Mouse (Mus musculus) left cerebral cortex, postnatal 14 days (tissue): ENCODE measurements around the gene Sos2. TPM values are rescaled to one million over a fixed set of nuclear protein-coding genes. Genes with fewer than 3 reads are reported as not detected.

Experiments
- DNase-seq, 2 experiments: peaks; one replicate each; pipeline ENCODE4 v3.0.0; 2021 to 2022; ENCODE audit warnings: low spot score in 2 of 2, mixed read lengths in 1 of 2
- intact Hi-C: fragments of 180-260 bp; cut with DNase I; formaldehyde crosslinking; loops from one replicate; pipeline ENCODE4 v1.15.1; 2025
- long read RNA-seq, 2 experiments: library from polyadenylated mRNA; stranded (forward); transcript quantifications; one replicate each; pipeline ENCODE4 v2.0.0; 2021
- total RNA-seq, 2 experiments: library from RNA; stranded (reverse); gene quantifications; 2 replicates each; pipeline ENCODE4 v1.2.3; 2021

Gene Sos2
- total RNA-seq: 10 to 100 TPM; 31.5 to 34.3 TPM
- long read RNA-seq, experiment 1, full-length matches to known transcripts: 7 of 18 reads
- long read RNA-seq, experiment 1, partial matches to known transcripts: 3 of 18 reads
- long read RNA-seq, experiment 1, other reads (novel, unspliced or antisense): 8 of 18 reads
- long read RNA-seq, experiment 2, full-length matches to known transcripts: 4 of 4 reads
- long read RNA-seq, experiment 2, partial matches to known transcripts: 0 of 4 reads
- long read RNA-seq, experiment 2, other reads (novel, unspliced or antisense): 0 of 4 reads

DNA sequence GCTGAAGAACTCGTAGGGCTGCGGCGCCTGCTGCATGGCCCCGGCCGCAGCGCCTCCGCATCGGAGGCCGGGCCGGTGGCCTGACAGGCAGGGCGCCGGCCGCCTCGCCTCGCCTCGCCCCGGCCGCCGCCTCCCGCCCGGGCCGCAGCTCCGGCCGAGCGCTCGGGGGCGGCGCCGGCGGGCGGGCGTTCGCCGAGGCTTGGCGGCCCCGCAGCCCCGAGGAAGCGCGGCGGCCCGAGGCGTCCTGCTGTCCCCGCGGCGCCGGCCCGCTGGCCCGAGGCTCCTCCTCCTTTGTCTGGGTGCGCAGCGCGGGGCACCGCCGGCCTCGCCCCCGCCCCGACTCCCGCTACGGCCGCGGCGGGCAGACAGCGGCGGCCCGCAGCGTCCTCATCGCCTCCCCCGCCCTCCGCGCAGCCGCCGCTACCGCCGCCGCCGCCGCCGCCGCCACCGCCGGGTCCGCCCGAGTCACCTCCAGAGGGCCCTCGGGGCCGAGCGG lies at the start of gene Sos2:
Gene Sos2, minus strand, starts transcription at position 287 of the 496 bp plus-strand sequence.
- intact Hi-C loops: loop anchor here (5.0 kb wide), 1 partner anchor 309 kb away; the partner anchor contains the start of genes Arf6 and Gm9887
- peak; percentile 9 to 45 for DNase-seq

DNA sequence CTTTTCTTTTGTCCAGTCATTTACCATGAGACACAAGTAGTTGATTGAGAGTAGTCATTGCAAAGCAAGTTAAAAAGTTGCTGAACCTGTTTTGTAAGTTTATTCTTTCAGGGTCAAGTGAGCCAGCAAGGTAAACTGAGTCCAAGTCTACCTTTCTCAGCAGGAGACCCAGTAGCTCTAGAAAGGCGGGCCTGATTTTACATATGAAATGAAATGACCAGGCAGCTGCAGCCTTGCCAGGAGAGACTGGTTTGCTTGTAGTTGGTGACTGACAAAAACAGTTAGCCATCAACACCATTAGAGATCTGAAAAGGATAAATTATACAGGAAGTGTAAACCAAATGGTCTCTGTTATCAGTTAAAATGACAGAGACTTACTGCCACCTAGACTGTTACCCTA lies 48.7 kb upstream of the Sos2 start:
- DNase-seq: no peak
- intact Hi-C loops: loop anchor here (5.0 kb wide), 1 partner anchor 162 kb away; the partner anchor contains the start of genes Atl1 and Map4k5

DNA sequence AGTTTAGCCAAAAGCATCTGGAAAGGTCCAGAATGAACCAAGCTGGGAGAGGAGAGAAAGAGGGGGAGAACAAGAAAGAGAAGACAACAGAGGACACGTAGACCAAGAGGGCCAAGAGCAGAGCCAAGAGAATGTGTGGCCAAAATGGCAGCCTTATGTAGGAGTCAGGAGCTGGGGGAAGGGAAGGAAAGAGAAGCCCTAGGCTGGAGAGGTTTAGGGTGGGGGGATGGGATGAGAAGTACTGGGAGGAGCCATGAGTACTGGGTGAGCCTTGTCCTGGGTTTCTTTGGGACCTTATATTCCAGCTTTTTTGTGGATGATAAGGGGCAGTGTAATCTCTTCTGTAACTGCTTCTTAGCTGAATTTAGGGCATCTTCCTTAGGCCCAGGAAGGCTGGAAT lies 47.6 kb upstream of the Sos2 start:
- no peak for DNase-seq
- intact Hi-C loops: no loop called here

DNA sequence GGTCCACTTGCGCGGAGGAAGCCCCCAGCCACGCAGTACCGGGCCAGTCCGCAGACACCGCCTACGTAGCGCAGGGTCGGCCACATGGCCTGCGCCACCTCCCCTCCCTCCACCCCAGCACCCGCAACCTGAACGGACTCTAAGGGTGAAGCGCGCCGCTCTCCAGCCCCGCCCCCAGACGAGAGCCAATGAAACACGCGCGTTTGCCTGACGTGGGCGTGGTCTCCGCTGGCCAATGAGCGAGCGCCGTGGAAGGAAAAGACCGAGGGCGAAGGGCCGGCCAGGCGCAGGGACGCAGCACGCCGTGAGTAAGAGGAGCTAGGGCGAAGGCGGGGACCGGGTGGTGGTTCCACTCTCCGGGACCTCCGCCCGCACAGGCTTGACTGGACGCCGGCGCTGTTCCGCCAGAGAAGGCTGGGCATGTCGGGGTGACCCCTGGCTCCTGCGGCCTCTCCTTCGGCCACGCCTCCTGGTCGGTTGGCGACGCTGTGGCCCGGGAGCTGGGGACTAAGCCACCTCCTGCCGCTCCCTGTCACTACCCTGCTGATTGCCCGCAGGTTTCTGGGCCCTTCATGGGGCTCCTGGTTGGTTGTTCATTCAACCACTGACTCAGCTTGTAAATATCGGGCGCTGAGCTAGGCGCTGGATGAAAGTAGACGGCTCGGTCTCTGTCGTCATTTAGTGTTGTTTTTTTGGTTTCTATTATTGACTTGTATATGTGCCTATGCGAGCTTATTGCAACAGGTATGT lies 43.2 kb upstream of the Sos2 start, which contains the start of the genes L2hgdh and Atp5s:
Gene L2hgdh, minus strand, starts transcription at position 163 of the 750 bp plus-strand sequence.
Gene Atp5s, plus strand, starts transcription at position 240 of the 750 bp plus-strand sequence.
- peak; percentile 93 to 95 for DNase-seq
- intact Hi-C loops: no loop called here

DNA sequence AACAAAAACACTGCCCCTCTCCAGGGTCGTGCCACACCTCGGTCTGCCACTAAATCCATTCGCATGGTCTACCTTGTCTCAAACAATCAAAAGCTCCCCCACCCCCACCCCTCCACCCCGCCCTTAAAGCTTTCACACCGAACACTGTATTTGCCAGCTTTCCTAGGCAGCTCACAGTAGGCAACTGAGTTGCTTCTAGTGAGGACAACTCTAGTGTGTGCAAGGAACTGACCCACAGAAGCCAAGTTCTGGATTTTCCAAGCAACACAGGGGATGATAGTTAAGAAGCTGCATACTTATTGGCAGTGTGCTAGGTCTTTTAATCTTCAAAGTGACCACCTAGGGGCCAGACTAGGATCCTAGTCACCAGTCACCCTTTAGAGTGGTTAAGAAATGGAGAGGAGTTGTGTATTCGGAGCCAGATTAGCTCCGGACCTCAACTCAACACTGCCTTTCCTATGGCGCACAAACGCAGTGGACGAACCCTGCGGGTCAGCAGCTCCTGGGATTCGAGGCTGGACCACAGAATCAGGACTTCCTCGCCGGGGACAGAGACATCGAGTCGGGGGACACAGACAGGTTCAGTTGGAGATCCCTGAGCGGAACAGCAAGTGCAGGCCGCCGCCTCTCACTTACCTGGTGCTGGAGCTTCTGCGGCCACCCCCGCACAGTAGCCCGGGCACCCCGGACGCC lies 42.5 kb upstream of the Sos2 start:
- intact Hi-C loops: no loop called here
- no peak for DNase-seq

DNA sequence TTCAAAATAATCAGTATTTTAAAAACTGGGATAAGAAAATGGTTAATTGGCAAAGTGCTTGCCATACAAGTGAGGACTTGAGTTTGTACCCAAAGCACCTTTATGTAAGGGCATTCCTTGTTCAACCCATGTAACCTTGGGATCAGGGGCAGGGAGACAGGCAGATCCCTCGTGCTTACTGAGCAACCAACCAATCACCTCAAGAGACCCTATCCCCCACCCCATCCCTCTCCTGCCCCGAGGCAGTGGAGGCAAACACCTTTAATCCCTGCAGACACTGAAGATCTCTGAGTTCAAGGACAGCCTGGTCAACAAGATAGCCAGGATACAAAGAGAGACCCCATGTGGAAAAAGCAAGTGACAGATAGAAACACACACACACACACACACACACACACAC lies 41.7 kb upstream of the Sos2 start:
- DNase-seq: no peak
- intact Hi-C loops: no loop called here

DNA sequence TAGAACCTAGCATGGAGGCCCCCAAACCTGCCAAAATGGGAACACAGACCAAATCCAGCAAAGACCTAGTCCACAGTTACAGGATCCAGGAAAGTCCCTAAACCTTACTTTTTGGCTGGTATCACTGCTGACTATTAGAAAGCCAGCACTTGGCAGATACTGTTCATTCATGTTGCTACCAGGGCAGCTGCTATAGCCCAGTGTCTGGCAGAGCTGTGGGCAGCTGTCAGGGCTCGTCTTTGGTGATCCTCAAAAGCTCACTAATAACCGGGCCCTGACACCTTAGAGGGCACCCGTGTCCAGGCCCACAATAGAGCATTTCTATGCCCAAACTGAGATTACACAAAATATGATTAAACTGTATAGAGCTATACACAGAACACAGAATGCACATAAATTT lies 41.2 kb upstream of the Sos2 start:
- intact Hi-C loops: no loop called here
- no peak for DNase-seq

DNA sequence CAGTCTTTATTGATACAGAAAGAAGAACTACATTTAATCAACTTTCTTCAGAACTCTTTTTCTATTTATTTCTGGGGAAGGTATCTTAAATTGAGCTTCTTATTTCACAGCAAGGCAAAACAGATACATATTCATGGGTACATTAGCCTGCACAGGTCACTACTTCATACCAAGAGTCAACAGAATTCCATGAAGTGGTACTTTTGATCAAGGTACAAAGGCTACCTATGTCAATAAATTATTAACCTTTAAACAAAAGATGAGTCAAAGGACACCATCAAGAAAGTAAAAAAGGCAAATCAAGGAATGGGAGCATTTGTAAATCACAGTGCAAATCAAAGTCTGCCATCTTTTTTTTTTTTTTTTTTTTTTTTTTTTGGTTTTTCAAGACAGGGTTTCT lies 32.0 kb upstream of the Sos2 start:
- DNase-seq: no peak
- intact Hi-C loops: no loop called here

DNA sequence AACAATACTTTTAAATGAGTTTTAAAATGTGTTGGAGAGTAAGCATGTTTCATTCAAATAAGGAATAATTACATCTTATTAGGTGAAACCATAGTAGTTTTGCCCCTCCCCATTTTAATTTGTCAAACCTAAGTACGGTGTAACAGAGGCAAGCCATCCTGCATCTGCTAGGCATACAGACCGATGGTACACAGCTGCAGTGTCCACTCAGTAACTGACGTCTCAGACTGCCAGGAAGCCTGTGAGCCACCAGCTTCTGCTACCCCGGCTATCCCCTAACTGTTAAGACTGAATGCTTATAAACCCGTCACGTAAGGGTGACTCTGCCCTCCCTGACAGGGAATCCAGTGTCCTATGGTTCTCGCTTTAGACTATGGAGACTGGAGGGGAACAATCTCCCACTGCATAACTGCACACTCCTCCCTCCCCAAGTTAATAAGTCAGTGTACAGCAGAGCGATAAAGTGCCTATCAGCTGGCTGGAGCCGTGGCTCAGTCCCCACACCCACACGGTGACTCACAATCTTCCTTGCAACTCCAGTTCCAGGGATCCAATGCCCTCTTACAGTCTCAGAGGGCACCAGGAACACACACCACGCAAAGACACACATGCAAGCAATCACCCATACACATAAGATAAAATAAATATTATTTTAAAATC lies 23.3 kb upstream of the Sos2 start:
- intact Hi-C loops: no loop called here
- no peak for DNase-seq

DNA sequence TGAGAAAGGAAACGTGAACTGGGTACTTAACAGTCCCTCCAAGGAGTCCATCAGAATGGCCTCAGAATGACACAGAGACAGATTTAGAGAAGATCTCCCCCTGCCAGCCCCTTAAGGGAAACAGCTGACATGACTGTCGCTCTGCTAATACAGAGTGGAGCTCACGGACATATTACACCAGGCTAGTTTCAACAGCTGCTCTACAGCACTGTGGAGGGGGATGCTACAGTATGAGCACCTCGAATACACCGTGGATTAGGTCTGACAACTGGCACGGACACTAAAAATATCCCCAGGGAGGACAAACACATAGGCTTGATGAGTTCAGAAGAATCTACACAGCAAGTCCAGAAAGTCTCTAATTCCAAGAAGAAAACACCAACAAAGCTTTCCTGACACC lies 16.7 kb upstream of the Sos2 start:
- intact Hi-C loops: no loop called here
- DNase-seq: no peak

DNA sequence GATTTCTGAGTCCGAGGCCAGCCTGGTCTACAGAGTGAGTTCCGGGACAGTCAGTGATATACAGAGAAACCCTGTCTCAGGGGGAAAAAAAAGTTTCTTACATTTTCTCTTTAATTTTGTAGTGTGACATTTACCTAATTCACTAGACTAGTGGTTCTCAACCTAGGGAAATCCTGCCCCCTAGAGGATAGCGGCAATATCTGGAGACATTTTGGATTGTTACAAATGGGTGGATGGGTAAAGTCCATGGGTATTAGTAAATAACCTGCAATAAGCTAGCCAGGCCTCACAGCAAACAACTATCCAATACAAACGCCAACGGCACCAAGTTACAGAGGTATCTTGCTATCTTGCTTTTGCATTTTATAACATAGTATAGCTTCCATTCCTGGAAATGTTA lies 15.1 kb upstream of the Sos2 start:
- intact Hi-C loops: no loop called here
- peak; percentile 20 to 52 for DNase-seq

DNA sequence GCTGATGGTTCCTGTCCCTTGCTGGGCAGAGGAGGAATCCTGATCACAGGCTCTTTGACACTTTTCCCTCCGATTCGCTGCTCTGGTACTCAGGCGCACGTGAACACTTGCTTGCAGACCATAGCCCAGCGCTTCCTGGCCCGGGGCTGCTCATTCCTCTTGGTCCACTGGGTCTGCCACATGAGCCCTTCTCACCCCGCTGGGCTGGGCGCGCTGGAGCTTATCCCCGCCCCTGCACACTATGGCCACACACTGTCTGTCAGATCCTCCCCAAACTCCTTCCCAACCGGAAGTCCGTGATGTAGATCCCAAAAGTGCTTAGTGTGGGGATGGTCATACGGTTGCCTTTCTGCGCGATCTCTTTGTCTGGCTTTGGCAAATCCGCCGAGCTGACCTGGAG lies 11.8 kb upstream of the Sos2 start:
- no peak for DNase-seq
- intact Hi-C loops: no loop called here

DNA sequence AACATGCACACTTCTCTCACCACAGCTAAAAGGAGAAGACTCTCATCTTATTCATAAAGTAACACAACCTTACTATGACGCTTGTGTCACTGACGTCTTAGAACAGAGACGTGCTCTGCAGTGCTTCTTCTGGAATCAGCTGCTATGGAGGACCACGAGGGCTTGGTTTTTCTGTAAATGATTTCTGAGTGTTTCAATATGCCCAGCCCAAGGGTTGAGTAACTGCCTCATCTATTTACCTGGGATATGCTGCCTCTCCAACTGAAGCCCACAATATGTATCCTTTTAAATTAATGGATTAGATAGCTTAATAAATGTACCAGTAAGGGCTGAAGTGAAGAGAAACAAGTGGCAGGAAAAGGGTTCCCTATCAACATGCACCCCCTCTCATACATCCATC lies 9.1 kb upstream of the Sos2 start:
- intact Hi-C loops: no loop called here
- no peak for DNase-seq

DNA sequence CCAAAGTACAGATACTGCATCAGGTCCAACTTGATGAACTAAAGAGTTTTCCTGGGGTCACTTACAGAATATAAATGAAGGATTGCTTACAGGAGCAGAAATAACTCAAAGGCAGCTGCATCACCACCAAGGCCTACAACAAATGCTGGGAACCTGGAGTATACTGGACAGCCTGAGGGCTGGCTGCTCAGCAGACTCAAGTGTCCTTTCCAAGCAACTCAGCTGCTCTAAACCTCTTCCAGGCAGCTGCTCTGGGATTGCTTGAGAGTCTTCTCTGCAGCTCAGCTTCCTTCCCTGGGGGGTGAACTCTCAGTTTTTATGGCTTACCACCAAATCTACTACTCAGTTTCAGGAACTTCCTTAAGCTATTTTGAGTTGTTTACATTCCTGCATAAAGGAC lies 7.4 kb upstream of the Sos2 start:
- intact Hi-C loops: no loop called here
- DNase-seq: no peak

DNA sequence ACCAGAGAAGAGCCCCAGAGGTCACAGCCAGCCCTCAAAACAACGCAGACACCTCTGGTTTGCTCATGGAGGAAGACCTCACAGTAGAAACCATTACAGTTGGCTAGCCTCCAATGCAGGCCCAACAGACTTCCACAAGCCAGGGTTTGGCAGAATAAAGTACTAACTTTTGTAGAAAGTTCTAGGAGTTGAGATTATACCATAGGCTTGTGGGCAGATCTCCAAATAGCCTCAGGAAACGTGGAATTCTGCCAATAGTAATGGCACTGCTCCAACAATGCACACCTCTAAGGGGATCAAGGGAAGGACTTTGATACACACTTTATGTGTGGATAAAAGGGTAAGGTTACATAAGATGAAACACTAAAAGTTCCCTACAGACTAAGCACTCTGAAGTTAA lies 6.7 kb upstream of the Sos2 start:
- intact Hi-C loops: no loop called here
- DNase-seq: no peak

DNA sequence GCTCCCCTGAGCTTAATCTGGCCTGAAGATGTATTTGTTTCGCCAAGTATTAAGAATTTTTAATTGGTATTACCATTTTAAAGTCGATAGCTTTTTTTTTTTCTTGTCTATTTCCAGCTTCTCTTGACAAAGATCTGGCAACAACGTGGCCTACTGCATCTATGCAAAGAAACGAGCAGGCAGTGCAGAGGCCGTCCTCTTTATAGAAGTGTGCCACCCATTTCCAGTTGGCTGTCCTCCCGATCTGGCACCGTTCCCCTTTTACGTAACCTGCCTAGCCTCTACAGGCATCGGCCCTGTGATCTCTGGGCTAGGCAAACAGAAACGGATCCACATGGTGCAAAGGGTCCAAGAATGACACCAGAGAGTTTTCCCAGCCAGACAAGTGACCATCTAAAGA lies 1.9 kb upstream of the Sos2 start:
- intact Hi-C loops: loop anchor here (5.0 kb wide), 1 partner anchor 311 kb away; the partner anchor contains the start of genes Arf6 and Gm9887
- peak; percentile 57 to 58 for DNase-seq

DNA sequence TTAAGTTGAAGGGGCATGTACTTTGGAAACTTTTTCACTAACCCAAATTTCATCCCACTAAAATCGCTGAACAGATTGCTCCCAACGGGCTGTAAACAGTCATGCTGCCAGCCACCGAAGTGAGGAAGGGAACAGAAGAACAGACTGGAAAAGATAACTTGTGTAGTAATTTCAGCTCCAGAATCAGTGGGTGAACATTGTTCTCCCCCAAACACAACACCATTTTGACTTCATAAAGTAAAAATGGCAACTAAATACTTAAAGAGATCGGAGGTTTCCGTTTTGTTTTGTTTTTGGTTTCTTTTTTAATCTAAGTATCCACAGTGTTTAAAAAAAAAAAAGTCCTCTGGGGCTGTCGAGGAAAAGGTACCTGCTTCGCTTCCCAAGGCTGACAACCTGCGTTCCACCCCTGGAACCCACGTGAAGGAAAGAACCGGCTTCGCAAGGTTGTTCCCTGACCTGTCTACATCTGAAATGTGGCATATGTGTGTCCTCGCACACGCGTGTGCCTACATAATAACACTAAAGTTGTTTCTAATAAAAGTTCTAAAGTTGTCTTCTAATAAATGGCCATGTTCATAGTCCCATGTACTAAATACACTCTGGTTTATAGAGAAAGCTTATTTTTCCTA lies 1.3 kb upstream of the Sos2 start:
- DNase-seq: no peak
- intact Hi-C loops: loop anchor here (5.0 kb wide), 1 partner anchor 311 kb away; the partner anchor contains the start of genes Arf6 and Gm9887

DNA sequence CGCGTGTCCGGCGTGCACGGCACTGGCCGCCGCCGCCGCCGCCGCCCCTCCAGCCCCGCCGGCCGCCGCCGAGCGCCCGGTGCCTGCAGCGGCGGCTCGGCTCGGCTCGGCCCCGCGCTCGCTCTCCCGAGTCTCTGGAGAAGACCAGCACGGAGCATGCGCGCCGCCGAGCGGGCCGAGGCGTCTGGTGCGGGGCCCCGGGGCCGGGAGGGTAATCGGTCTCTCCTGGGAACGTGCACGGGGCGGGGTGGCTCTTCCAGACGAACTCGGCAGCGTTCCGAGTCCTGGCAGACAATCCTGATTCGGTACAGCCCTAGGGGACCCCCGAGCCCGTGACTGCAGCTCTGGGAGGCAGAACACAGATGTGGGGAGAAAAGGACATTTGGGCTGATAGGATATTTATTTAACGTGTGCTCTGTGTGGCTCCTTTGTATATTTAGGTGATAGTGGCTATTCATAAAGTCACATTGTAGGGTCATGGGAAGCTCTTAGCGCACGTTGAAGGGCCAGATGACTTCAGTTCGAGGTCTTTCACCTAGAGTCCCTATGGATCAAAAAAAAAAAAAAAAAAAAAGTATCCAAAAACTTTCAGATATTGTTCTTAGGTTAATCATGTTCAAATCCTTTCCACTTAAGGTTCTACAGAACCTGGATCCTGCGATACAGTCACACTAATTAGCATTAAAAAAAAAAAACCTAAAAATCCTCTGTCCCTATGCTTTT lies 574 bp upstream of the Sos2 start:
- intact Hi-C loops: loop anchor here (5.0 kb wide), 1 partner anchor 310 kb away; the partner anchor contains the start of genes Arf6 and Gm9887
- DNase-seq: peak; percentile 50 to 81
